Mouse (Mus musculus) gastrocnemius, adult 18-20 months (tissue): ENCODE data around the gene Syne4. TPM values are rescaled to one million over a fixed set of nuclear protein-coding genes. Genes with fewer than 3 reads are reported as not detected.

Experiments
- DNase-seq: peaks from one replicate; pipeline ENCODE4 v3.0.0; 2021; ENCODE audit warnings: low spot score
- long read RNA-seq, 2 experiments: library from polyadenylated mRNA; stranded (forward); transcript quantifications; one replicate each; pipeline ENCODE4 v2.0.0; 2021
- total RNA-seq, 2 experiments: library from RNA; stranded (reverse); gene quantifications; 2 replicates each; pipeline ENCODE4 v1.2.3; 2021

Gene Syne4
- 1 to 10 TPM; 2.0 to 2.1 TPM for total RNA-seq
- long read RNA-seq, experiment 1 = 0 reads
- long read RNA-seq, experiment 2 = 0 reads

DNA sequence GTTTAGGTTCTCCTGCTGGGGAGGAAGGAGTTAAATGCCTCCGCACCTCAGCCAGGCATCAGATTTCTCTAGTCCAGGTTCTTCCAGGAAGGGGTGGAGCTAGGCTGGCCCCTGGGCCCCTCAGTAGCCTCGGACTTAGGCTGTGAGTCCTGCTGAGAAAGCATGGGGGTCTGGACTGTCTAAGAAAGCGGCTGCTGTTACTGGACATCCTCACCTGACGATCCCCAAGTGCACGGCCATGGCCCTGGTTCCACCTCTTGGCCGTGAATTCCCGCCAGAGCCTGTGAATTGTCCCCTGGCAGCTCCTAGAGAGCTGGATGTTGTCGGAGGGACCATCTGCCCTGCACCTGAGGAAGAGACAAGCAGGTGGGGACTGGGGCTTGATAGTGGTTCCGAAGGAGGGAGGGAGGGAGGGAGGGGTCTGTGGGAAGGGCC lies at the start of gene Syne4:
TSS of gene Syne4 (plus strand) at position 87 of the 435 bp plus-strand sequence.
- no peak for DNase-seq

DNA sequence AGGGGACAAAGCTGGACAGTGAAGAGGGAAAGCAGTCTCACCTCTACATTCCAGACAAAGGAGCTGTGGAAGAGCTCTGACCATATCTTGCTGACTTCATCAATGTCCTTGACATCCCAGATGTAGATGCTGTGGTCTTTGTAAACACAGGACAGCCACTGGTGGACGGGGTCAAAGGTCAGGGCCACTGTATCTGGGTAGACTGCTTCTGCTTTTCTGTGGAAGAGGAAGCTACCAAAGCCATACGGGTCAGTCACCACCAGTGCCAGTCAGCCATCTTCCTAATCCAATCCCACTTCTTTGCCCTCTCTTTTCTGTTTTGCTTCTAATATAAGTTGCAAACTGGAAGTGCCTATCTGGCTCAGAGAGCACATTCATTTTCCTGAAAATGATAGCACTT lies 49.6 kb upstream of the Syne4 start:
- no peak for DNase-seq

DNA sequence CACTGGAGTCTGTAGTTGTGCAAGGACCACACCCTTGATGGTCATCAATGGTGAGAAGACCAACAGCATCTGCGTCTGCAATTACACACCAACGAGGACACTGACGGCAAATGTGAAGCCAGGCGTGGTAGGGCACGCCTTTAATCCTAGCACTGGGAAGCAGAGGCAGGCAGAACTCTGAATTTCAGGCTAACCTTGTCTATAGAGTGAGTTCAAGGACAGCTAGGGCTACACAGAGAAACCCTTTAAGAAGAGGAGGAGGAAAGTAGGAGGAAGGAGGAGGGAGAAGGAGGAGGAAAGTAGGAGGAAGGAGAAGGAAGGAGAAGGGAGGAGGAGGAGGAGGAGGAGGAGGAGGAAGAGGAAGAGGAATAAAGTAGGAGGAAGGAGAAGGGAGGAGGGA lies 49.1 kb upstream of the Syne4 start:
- no peak for DNase-seq

DNA sequence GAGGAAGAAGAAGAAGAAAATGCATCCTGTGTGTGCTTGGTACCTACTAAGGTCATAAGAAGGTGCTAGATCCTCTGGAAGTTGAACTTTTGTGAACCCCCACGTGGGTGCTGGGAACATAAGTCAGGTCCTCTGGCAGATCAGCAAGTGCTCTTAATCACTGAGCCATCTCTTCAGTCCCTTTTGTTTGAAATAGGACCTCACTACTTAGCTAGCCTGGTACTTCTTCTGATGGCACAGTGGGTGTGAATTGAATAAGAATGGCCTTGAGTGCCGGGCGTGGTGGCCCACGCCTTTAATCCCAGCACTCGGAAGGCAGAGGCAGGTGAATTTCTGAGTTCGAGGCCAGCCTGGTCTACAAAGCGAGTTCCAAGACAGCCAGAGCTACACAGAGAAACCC lies 48.7 kb upstream of the Syne4 start:
- no peak for DNase-seq

DNA sequence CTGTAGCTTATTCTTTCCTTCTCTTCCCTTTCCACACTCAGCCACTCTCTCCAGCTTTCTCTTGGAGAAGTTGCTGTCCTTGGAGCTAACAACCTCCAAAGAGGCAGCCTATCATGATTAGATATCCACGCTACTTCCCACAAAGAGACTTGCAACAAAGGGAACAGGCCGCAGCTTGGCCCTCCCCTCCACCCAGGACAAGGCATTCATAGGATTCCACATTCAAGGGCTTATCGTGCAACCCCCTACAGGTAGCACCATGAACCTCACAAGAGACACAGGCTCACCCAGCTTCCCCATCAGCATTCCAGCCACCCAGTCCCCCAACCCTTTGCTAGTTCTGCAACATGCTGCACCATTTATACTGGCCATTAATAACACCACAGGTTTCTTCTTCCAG lies 47.8 kb upstream of the Syne4 start:
- no peak for DNase-seq

DNA sequence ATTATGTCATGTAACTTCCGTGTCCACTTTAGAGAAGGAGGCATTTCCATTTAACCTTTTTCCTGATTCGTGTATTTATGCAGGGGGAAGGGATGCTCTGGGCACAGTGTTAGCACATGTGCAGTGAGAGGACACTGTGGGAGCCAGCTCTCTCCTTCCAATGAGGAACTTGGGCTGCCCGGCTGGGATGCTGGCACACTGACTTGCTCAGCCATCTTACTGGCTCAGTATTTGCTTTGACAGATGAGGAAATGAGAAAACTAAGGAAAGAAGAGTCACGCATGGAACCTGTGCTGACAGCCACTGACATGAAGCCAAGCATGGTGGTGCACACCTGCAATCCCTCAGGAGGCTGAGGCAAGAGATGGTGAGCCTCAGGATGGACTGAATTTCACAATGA lies 45.0 kb upstream of the Syne4 start:
- no peak for DNase-seq

DNA sequence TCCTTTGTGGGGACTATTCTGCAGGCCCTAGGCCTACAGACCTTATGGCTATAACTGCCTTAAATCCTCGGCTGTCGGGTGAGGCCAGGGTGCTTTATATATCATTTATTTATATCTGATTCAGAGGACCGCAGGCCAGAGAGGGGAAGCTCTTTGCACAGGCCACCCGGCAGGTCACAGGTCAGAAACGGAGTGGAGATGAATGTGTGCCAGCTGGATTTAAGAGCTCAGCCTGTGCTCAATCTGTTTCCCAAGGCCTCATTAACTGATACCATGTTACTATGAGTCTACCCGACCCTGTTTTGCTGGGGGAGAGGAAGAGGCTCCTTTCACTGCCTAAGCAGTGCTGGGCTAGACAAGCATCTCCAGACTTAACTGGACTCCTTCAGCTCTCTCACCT lies 40.2 kb upstream of the Syne4 start:
- DNase-seq = no peak

DNA sequence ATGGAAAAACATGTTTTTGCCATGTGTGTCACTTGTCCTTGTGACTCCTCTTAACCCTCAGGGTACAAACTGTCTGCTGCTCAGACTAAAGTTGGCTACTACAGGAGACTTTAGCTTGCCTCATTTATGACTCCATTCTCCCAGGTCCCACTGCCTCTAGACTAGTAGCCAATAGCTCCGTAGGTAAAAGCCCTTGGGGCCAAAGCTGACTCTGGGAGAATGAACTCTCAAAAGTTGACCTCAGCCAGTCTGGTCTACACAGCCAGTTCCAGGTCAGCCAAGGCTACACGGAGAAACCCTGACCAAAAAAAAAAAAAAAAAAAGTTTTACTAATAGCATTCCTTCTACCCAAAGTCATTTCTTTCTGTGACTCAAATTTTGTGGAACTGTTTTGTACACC lies 35.7 kb upstream of the Syne4 start:
- no peak for DNase-seq

DNA sequence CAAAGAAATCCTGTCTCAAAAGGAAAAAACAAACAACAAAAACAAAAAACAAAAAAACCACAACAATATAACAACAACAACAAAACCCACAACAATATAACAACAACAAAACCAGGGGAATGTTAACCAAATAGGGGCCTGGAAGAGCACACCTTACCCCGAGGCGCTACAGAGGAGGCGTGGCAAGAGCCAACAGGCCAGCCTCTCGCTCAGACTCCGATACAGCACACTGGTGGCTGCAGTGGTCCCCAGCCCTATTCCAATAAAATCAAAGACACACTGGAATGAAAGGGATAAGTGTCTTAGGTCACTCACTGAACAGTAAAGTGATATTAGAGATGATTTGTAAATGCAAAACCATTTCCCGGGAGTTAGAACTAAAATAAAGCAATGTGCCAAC lies 35.1 kb upstream of the Syne4 start:
- DNase-seq = no peak

DNA sequence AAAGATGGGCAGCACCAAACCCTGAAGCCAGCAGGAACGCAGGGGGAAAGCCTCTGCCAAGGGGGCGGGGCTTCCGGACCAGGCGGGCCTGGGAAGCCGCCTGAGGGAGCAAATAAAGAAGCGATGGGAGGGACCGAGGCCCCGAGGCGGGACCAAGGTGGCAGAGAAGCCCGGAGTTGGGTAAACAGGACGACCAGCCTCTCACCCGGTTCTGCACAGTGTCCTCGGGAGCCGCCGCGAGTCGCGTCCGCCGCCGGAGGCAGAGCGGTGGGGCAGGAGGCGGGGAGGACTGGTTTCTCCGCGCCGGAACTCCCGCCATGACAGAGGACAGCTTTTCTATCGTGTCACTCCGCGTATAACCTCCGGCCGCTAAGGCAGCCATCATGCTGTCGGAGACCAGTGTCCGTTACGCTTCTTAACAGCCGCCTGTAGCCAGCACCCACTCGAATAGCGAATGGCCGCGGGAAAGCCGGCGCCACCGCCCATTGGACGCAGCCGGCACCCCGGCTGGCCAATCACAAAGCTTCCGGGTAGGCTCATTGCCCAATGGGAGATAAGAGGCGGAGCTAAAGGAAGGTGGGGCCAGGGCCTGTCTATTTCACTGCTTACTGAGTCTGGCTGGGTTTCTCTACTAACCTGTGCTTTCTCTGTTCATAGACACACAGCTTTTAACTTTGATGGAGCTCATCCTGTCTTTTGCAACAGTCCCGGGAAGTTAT lies 34.5 kb upstream of the Syne4 start, which contains the start of the genes Thap8 and Wdr62:
TSS of gene Thap8 (plus strand) at position 144 of the 719 bp plus-strand sequence.
TSS of gene Wdr62 (minus strand) at position 469 of the 719 bp plus-strand sequence.
- DNase-seq = peak; percentile 93

DNA sequence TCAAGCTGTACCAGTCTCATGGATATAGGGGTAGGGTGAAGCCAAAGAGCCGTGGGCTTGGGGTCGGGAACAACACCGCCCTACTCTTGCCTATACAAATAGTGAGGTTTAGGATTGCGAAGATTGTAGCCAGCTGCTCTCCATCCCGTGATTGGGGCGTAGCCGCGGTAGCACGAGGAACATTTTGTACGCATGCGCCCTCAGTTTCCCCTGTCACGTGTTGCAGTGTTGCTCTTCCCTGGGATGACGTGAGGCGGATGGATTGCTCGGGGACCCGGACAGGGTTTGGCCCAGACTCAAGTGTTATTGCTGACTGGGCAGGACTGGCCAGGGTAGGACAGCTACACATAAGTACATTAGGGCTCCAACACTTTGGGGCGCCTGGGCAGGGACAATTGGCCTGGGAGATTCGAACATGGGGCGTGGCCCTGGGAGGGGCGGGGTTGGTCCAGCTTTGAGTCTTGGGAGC lies 33.9 kb upstream of the Syne4 start:
- peak; percentile 89 for DNase-seq

DNA sequence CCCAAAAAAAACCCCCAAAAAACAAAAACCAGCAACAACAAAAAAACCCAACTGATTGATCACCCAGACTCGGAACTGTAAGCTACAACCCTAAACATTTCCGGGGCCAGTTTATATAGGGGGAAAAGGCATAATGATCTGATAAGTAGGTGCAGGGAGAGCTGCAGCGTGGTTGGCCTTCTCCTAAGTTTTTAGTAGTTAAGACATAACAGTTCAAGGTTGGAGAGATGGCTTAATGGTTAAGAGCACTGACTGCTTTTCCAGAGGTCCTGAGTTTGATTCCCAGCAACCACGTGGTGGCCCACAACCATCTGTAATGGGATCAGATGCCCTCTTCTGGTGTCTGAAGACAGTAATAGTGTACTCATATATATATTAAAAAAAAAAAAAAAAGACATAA lies 33.1 kb upstream of the Syne4 start:
- DNase-seq = no peak

DNA sequence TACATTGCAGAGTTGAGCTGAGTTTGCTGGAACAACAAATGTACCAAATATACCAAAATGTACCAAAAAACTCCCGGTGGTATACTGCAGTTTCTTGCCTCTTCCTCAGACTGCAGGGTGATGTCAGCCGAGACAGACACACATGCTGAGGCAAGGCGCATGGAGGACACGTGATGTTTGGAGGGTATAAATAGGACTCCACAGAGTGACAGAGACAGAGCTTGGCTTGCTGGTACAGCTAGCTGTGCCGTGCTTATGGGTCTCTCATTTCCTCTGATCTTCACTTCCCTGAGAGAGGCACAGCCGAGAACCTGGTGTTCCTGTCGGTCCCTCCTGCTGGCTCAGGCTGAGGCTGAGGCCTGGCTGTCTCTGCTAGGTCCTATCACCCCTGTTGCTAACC lies 31.9 kb upstream of the Syne4 start:
- peak; percentile 56 for DNase-seq

DNA sequence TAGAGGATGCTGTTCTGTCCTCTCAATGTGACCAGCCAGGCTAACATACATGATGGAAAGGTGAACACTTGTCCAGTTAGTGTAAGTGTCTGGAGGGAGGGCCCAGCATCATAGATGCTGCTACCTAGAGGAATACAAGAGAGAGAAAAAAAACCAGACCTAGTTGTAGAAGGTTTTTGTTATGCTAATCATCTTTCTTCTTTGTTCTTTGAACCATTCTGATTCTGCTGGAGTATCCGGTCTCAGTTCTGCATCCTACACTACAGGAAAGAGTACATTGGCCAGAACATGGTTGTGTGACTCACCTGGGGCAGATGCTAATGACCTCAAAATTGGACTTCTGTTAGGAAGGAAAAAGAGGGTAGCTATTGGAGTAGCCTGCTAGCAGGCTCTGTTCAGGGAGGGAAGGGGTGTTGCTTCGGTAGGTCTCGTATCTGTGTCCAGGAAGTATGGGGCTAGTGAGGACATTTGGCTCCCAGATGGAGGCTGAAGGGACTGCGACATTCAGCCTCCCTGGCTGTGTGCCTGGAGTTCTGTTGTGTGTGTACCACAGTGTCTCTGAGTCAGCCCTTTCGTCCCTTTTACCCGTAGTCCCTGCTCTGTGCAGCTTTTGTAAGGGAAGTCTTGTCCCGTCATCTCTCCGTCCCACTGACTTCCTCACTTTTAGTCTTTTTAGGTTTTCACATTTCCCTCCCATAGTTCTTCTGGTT lies 27.8 kb upstream of the Syne4 start:
- no peak for DNase-seq

DNA sequence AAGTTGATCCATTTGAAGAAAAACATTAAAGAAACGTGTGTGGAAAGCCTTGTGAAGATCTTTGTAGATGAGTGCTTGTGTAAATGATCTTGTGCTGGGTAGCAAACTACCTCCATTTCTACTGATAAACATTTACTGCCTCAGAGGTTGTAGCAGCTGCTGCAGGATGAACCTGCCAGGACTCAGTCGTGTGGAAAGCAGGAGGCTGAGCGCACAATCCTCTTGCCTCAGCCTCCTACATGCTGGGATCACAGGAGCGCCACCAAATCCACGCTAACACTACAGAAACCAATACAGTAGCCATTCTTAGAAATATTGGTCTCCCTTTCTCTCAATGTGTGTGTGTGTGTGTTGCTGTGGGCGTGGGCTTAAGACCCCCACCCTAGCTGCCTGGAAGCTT lies 26.6 kb upstream of the Syne4 start:
- DNase-seq = no peak

DNA sequence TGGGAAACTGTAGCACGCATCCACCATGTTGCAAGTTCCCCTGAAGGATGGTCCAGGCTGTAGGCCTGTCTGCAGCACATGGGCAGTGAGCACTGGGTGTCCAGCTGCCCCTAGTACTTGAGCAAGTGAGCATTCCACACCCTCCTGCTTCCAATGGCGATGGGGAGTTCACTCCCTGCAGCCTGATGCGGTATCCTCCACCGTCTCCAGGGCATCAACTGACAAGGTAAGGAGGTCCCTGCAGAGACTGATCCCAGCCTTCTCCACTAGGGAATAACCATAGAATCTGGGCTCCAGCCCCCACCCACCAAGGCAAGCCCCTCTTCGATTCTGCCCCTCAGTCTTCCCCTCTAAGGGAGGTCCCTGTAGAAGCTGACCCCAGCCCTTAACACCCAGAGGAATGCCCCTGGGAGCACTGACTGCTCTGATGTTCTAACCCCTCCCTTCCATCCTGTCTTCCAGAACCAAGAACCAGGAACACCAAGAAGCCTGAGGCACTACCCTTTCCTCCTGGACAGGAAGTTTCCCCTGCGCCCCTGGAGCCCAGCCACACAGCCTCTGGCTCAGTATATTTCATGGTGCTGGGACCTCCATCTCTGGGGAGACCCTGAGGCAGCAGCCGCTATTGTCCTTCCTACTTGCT lies 25.4 kb upstream of the Syne4 start:
- no peak for DNase-seq

DNA sequence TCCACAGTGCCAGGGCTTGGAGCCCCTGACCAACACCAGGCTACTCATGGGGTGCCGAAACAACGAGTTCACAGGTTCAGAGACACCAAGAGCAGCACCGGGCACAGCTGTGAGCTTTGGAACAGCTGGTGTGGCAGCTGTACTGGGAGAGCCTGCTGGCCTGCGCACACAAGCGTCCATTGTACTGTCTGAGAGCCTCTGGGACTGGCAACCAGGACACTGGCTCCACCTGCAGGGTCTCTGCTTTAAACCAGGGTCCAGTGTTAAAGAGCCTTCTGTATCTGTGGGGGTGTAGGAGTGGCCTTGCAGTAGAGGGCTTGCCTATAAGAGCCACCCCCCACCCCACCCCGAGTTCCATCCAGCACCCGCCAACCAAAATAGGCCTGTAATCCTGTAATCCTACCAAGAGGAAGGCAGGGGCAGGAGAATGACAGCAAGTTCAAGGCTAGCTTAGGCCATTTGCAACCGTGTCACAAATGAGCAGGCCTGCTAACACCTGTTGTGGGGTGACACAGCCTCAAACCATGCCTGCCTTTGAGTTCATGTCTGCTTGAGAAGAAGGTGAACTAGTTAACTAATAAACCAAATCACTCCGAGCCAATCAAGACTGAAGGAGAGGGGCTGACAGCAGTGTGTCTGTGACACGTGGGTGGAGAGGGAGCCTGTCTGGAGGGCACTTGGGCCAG lies 24.8 kb upstream of the Syne4 start:
- DNase-seq = no peak

DNA sequence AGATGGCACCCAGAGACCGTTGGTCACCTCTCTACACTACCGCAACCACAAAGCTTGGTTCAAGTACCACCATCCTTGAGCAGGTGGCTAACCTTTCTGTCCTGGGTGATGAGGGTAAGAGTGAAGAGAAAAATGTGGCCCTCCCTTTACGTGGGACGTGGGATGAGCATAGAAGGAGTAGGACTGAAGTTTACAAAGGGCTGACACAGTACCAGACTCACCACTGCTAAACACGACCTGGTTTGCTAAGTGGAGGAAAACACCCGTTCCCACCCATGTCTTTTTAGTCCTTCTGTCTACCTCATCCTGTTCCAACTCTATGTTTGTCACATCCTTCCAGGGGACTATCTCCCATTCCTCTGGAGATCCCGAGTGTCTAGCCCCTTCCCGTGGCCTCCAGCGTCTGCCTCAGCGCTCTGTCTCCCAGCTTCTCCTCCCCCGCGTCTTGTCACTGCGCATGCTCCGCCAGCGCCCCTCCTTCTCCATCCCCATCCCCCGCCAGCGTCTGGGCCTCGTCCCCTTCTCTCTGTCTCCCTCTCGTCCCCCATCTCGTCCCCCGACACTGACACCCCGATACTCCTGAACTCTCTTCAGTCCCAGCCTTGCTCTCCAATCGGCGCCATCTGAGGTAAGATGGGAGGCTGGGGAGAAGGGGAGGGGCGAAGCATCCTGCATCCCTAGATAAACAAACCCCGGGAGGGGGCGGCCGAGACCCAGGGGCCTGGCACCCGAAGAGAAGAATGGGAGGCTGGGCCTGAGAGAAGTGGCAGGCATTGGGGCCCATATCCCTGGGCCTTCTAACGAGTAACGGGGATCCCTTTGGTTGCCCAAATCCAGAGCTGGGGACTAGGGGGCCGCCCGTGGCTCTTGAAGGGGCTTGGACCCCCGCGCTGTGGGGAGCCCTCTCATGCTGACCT lies 23.1 kb upstream of the Syne4 start, which contains the start of gene Clip3:
TSS of gene Clip3 (plus strand) at position 514 of the 917 bp plus-strand sequence.
- peak; percentile 57 for DNase-seq

DNA sequence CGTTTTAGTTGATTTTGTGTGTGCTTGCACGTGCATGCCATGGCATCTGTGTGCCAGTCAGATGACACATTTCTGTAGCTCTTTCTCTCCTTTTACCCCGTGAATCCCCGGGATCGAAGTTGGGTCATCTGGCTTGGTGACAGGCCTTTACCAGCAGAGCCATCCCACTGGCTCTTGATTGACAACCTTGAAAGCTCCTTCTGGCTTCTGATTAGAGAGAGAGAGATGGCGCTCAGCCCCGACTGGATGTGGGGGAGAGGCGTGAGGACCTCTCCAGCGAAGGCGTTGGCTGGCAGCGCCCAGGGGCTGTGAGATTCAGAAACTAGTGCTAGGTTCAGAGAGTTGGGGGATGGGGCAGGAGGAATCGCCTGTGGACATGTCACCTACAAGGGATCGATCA lies 20.8 kb upstream of the Syne4 start:
- DNase-seq = no peak

DNA sequence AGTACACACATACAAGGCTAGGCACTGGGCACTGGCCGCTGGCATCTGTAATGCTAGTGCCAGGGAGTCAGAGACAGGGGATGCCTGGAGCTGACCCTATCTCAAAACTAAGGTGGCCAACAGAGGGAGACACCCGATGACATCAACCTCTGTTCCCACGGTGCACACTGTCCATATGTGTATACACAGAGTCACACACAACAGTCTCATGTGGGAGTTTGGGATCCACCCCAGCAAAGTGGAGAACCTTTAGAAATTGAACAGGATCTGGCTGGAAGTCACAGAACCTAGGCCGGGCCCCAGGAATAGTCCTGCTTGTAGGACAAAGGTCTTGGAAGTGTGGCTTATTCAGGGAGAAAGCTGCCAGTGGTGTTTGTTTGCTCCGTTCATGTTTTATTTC lies 20.3 kb upstream of the Syne4 start:
- DNase-seq = no peak

DNA sequence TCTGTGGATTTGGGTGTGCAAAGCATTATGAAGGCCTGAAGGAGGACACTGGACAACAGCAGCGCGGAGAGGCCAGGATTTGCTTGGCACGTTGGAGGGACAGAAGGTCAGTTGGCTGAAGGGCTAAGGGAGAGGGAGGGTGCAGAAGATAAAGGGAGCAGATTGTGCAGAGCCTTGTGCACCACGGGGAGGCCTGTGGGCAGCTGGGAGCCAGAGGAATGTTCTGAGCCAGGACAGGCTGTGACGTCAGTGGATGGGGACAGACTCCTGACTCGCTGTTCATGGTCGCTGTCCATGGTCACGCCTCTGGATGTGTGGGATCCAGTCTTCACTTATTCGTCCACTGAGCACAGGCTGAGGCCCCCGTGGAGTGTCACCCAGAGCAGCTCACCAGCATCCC lies 19.5 kb upstream of the Syne4 start:
- DNase-seq = peak; percentile 27
